Mouse (Mus musculus): ENCODE results near the gene Gm3625.

- no peak for TF ChIP-seq CTCF (IDR thresholded peaks at IDR 0.05; ENCODE audit: borderline replicate concordance, control insufficient read depth, extremely low read depth, insufficient read depth, low read length, poor library complexity)
- no peak for TF ChIP-seq POLR2A (IDR thresholded peaks at IDR 0.05; ENCODE audit: control insufficient read depth, extremely low read depth, insufficient read depth, low read length, poor library complexity)
These were observed 621 bp upstream of the Gm3625 start for GRCm38 (mm10) chr12:4593166-4593929.

All from thymus, adult 2 months (tissue).